Mouse (Mus musculus) liver, postnatal 0 days (tissue): ENCODE measurements at regions not wholly inside any gene's neighbourhood (a gene's known extent, or its start where the extent isn't known, plus 50 kb on each side); places are given as distances from the start of the nearest gene placed in this dataset.

ENCODE experiments used
- ATAC-seq: fragments of 200-750 bp; cut with Nextera tagmentation; 2 replicates; pipeline ENCODE4 v1.8.0; 2017; ENCODE audit warnings: mild to moderate bottlenecking, moderate library complexity
- DNase-seq: peaks from one replicate; pipeline ENCODE4 v3.0.0-alpha.2; 2016
- H3K27ac ChIP-seq: fragments of 300-500 bp; sonication (generic); 2 replicates; pipeline ENCODE4 v1.5.1; 2014; ENCODE audit warnings: antibody characterized with exemption, moderate library complexity, mild to moderate bottlenecking, low read depth
- H3K27me3 ChIP-seq: fragments of 300-500 bp; sonication (generic); 2 replicates; pipeline ENCODE4 v1.6.1; 2014; ENCODE audit warnings: low read length, control low read depth, mixed read lengths; ENCODE audit not compliant: insufficient read depth
- H3K36me3 ChIP-seq: fragments of 300-500 bp; sonication (generic); replicated peaks from 2 replicates; pipeline ENCODE4 v1.6.1; 2014; ENCODE audit warnings: mild to moderate bottlenecking, control low read depth, low read length, moderate library complexity, mixed read lengths; ENCODE audit not compliant: insufficient read depth
- H3K4me1 ChIP-seq: fragments of 300-500 bp; sonication (generic); 2 replicates; pipeline ENCODE4 v1.6.1; 2014; ENCODE audit warnings: antibody characterized with exemption, mild to moderate bottlenecking, control low read depth; ENCODE audit not compliant: insufficient read depth
- H3K4me2 ChIP-seq: fragments of 300-500 bp; sonication (generic); 2 replicates; pipeline ENCODE4 v1.6.1; 2014; ENCODE audit warnings: low read depth, mild to moderate bottlenecking, low read length, moderate library complexity, mixed read lengths
- H3K4me3 ChIP-seq: fragments of 300-500 bp; sonication (generic); 2 replicates; pipeline ENCODE4 v1.5.1; 2014; ENCODE audit warnings: low read depth, low read length
- H3K9ac ChIP-seq: fragments of 300-500 bp; sonication (generic); replicated peaks from 2 replicates; pipeline ENCODE4 v1.6.1; 2014; ENCODE audit warnings: mild to moderate bottlenecking, moderate library complexity
- H3K9me3 ChIP-seq: fragments of 300-500 bp; sonication (generic); 2 replicates; pipeline ENCODE4 v1.6.1; 2016; ENCODE audit warnings: mild to moderate bottlenecking, control low read depth, low read length, mixed read lengths
- CTCF ChIP-seq: sonication (generic); IDR thresholded peaks from 2 replicates; pipeline ENCODE4 v1.5.1; 2016; ENCODE audit warnings: antibody characterized with exemption, low read depth
- EP300 ChIP-seq: IDR thresholded peaks from 2 replicates; pipeline ENCODE4 v1.6.1; 2016; ENCODE audit warnings: antibody characterized with exemption, low read depth, mild to moderate bottlenecking
- WGBS: fragments of 180-500 bp; shearing (Covaris S2); extraction: QIAGEN DNeasy Blood & Tissue Kit; methylation state at CpG from one replicate; pipeline ENCODE4 v1.1.7; 2014; ENCODE audit not compliant: insufficient replicate concordance; 5-methylcytosine and 5-hydroxymethylcytosine counted together

GRCm38 (mm10) chr4:53322484-53322883 is 117.7 kb upstream of the Slc44a1 start:
- H3K4me1 ChIP-seq = no peaks in the 10 kb centered on the region
- no peak overlapping the region for H3K4me3 ChIP-seq
- H3K4me2 ChIP-seq = no peak overlapping the region
- 71% methylated on average over 5 of the region's 5 CpGs for WGBS
- no peaks in the 10 kb centered on the region for H3K36me3 ChIP-seq
- H3K27ac ChIP-seq = no peak overlapping the region
- no peaks in the 10 kb centered on the region for H3K9me3 ChIP-seq
- TF ChIP-seq EP300 (no peak), CTCF (no peak)
- ATAC-seq (no peak), DNase-seq (no peak)
- H3K27me3 ChIP-seq = no peaks in the 10 kb centered on the region
- H3K9ac ChIP-seq = no peak overlapping the region

DNA sequence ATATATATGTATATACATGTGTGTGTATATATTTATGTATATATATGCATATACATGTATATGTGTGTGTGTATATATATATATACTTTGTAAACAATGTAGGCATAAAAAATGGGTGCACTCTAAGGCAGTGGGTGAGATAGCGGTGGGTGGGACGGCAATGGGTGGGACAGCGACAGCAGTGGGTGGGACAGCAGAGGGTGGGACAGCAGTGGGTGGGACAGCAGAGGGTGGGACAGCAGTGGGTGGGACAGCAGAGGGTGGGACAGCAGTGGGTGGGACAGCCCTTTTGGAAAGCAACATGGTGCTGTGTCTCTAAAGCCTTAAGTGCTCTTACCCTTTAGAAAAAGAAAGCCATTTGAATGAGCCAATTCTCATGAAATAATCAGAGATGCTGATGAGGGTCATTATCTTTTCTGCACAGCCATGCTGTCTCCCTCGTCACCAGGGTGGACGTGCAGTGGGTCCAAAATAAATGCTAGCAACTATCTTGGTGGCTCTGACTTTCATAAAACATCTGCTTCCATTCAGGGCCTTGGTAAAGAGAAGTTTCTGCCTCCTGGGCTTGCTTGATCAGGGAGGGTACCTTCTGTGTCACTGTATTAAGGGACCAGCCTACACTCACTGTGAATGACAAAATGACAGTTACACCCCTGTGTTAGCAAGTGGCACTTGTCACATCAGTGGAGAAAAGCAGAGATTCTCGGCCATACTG is 119.3 kb upstream of the Slc44a1 start:
- Histone ChIP-seq H3K27ac (no peak overlapping the region), H3K4me2 (no peak overlapping the region), H3K4me3 (no peak overlapping the region), H3K4me1 (peaks cover 7% of the 10 kb centered on the region), H3K9ac (no peak overlapping the region), H3K27me3 (no peaks in the 10 kb centered on the region), H3K36me3 (no peaks in the 10 kb centered on the region), H3K9me3 (no peaks in the 10 kb centered on the region)
- DNase-seq (no peak), ATAC-seq (peak; percentile 30; the same call in 1 of the 2 replicates)
- TF ChIP-seq CTCF (no peak), EP300 (no peak)
- 57% methylated on average over 6 of the region's 6 CpGs for WGBS

GRCm38 (mm10) chr4:53319051-53319450 is 121.2 kb upstream of the Slc44a1 start:
- Histone ChIP-seq H3K4me3 (no peak overlapping the region), H3K4me2 (no peak overlapping the region), H3K27ac (no peak overlapping the region), H3K9me3 (no peaks in the 10 kb centered on the region), H3K9ac (no peak overlapping the region), H3K4me1 (peaks cover 17% of the 10 kb centered on the region), H3K36me3 (no peaks in the 10 kb centered on the region), H3K27me3 (no peaks in the 10 kb centered on the region)
- no peak for ATAC-seq
- no peak for DNase-seq
- 82% methylated on average over 4 of the region's 4 CpGs for WGBS
- TF ChIP-seq CTCF (no peak), EP300 (no peak)

DNA sequence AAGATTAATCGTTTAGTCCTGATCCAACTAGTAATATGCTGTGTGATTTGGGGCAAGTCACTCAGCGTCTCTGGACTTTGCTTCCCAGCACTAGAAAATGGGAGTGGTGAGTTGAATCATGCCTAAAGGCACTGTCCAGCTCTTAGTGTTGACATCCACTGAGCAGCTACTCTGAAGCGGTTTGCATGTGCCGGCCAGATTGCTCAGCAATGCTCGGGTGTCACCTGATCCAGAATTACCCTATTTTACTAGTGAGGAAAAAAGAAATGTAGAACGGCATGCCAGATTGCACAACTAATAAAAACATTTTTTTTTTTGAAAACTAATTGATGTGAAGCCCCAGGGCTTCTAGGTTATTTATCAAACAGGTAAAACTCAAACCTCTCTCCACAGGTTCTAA is 122.0 kb upstream of the Slc44a1 start:
- H3K4me1 ChIP-seq = peaks cover 17% of the 10 kb centered on the region
- DNase-seq = no peak
- no peak for TF ChIP-seq EP300
- no peaks in the 10 kb centered on the region for H3K36me3 ChIP-seq
- no peak overlapping the region for H3K27ac ChIP-seq
- H3K9me3 ChIP-seq = no peaks in the 10 kb centered on the region
- WGBS = 69% methylated on average over 6 of the region's 6 CpGs
- no peaks in the 10 kb centered on the region for H3K27me3 ChIP-seq
- H3K9ac ChIP-seq = no peak overlapping the region
- H3K4me3 ChIP-seq = no peak overlapping the region
- no peak overlapping the region for H3K4me2 ChIP-seq
- peak; percentile 17; the same call in 1 of the 2 replicates for ATAC-seq

DNA sequence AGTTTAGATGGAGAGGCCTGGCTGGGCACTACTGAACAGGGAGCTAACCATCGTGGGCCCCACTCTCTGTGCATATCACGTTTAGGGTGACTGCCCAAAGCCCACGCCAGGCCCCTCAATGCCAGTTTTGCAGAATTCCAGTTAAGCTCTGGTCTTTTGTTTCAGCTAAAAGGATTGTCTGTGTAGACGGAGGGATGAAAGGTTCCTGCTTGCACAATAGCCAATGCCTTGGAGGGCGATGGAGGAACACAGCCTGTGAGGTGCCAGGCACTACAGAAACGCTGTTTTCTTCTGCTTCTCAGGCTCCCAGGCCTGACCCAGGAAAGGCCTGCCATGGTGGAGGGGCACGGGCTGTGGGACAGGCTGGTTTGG is 122.8 kb upstream of the Slc44a1 start:
- ATAC-seq = no peak
- TF ChIP-seq EP300 (no peak), CTCF (no peak)

DNA sequence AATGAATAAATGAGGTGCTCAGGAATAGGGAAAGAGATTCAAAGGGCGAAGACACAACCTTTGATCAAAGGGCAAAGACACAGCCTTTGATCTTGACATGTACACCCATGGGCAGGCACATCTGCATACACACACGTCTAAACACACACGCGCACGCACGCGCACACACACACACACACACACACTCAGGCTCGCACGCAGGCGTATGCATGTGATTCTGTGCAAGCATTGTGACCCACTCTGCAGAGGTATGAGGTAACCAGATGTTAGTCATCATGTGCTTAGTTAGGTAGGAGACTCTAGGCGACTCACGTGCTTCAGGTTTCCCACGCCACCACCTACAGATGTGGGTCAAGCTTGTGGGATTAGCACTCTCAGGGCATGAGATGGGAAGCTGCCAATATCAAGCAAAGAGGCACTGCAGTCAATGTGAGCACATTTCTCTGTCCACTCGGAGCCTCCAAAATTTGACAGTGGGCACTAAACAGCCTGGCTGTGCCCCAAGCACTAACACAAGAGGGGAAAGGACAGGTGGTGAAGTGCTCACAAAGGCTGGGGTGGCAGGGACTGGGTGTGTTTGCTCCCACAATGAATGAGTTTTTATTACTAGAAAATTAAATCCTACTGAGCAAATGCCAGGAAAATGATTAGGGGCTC is 123.3 kb upstream of the Slc44a1 start:
- WGBS = 77% methylated on average over 14 of the region's 14 CpGs
- no peak overlapping the region for H3K27ac ChIP-seq
- peak; percentile 60 for ATAC-seq

More for the DNA sequence above, 122.8 kb upstream of the Slc44a1 start:
- Histone ChIP-seq H3K9me3 (no peaks in the 10 kb centered on the region), H3K27me3 (no peaks in the 10 kb centered on the region), H3K9ac (no peak overlapping the region), H3K4me3 (no peak overlapping the region), H3K4me1 (peaks cover 17% of the 10 kb centered on the region), H3K4me2 (no peak overlapping the region), H3K27ac (no peak overlapping the region), H3K36me3 (no peaks in the 10 kb centered on the region)
- WGBS = 69% methylated on average over 7 of the region's 7 CpGs
- no peak for DNase-seq

More for the DNA sequence above, 123.3 kb upstream of the Slc44a1 start:
- TF ChIP-seq CTCF (no peak), EP300 (no peak)
- H3K36me3 ChIP-seq = no peaks in the 10 kb centered on the region
- peaks cover 17% of the 10 kb centered on the region for H3K4me1 ChIP-seq
- no peaks in the 10 kb centered on the region for H3K9me3 ChIP-seq
- no peaks in the 10 kb centered on the region for H3K27me3 ChIP-seq
- H3K4me3 ChIP-seq = no peak overlapping the region
- no peak overlapping the region for H3K4me2 ChIP-seq
- no peak overlapping the region for H3K9ac ChIP-seq
- peak; percentile 24 for DNase-seq
